Mouse (Mus musculus) left cerebral cortex, adult 8-10 months (tissue): Measurements from ENCODE around the gene Olfr312. TPM values are rescaled to one million over a fixed set of nuclear protein-coding genes. Genes with fewer than 3 reads are reported as not detected.
"Not testable (repeated sequence)": the region's sequence is repeated elsewhere in the genome, so short reads cannot be mapped to it uniquely, and the experiment has no call there.

Experiments used
- DNase-seq, 2 experiments: peaks; one replicate each; pipeline ENCODE4 v3.0.0; 2022; ENCODE audit warnings: low spot score in 2 of 2
- total RNA-seq, 4 experiments: library from RNA; stranded (reverse); gene quantifications; 2 replicates each; pipeline ENCODE4 v1.2.4; 2022

Olfr312 gene
- not detected for total RNA-seq

DNA sequence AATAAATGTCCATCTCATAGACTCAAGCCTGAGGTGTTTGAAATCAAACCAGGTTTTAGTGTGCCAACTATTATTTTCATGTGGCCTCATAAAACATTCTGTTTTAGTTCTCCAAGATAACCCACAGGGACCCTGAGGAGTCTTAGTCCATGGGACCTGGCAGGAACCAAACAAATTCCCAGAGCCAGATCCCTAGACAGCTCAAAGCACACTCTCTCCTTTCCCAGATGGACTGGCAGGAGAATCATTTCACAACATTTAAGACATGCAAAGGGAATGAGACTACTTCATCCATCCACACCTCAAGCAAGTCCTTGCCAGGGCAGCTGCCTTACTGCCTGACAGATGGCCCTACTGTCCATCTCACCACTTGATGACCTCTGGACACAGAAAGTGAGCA, at the start of gene Olfr312:
TSS of gene Olfr312 (plus strand) at position 301 of the 400 bp plus-strand sequence.
- DNase-seq: not testable (repeated sequence)

- DNase-seq: no peak
Observed at GRCm38 (mm10) chr11:58782480-58783089, 46.5 kb upstream of the Olfr312 start, which contains the start of gene Olfr314. TSS of gene Olfr314 (plus strand) at chr11:58782952.

- DNase-seq: no peak
Observed at GRCm38 (mm10) chr11:58784182-58784581, 44.9 kb upstream of the Olfr312 start.

- DNase-seq: no peak
Observed at GRCm38 (mm10) chr11:58787651-58788050, 41.4 kb upstream of the Olfr312 start.

GRCm38 (mm10) chr11:58788346-58788745, 40.7 kb upstream of the Olfr312 start:
- no peak for DNase-seq

DNA sequence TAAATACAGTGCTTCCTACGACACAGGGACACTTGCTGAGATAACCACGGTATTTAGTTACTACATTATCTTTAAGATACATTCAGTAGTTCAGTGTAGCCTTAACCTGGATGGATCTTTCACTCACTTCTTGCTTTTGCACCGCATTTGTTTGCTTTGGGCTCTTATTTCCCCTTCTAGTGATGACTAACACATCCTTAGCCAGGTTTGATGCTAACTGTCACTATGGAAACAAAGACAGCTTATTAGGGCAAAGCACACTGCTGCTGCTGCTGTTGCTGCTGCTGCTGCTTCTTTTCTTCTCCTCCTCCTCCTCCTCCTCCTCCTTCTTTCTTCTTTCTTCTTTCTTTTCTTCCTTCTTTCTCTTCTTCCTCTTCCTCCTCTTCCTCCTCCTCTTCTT, 39.5 kb upstream of the Olfr312 start:
- DNase-seq: no peak

DNA sequence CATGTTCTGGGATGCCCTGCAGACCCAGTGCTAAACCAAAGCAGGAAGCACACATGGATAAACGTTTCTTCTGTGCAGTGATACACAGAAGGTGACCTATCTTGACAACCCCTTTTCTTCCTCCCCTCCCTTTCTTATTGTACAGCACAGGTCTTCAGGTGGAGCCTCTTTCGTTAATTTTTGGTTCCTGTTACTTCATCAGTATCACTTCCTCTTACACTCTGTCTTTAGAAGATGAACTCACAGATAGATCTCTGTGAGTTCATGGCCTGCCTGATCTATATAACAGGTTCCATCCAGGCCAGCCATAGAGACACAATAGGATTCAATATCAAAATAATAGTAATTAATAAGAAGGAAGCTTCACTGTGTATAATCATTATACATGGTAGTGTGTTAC, 39.0 kb upstream of the Olfr312 start:
- no peak for DNase-seq

DNA sequence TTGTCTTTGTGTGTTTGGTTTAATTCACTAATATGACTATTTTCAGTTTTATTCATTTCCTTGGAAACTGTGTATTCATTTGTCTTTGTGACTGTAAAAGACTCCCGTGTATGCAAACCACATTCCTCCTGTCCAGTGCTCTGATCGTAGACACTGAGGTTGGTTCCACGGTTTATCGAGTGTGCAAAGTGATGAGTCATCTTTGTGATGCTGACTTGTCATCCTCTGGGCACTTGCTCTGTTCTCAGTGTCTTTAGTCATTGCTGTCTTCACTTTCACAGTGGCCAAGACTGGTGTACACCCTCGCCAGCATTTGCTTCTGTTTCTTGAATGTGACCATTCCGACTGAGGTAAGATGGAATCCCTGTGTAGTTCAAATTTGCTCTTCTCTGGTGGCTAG, 38.4 kb upstream of the Olfr312 start:
- DNase-seq: no peak

GRCm38 (mm10) chr11:58795856-58796255, 33.2 kb upstream of the Olfr312 start:
- no peak for DNase-seq

- DNase-seq: peak; percentile 36 to 76
Observed at GRCm38 (mm10) chr11:58796850-58797249, 32.2 kb upstream of the Olfr312 start.

DNA sequence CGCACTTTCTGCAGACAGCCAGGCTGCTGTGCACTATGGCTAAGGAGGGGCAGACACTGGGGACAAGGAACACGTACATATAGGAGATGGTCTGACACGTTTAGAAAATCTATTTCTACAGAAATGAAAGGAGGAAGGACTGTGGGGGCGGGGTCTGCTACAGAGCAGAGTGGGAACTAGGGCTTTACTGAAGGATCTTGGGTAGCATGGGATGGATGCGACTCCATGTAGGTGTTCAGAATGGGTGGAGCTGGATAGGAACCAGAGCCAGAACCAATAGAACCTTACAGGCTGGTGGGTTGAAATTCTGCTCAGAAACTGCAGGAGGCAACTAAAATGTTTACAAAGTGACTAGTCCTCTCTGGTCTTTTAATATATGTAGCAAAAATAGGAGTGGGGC, 29.3 kb upstream of the Olfr312 start:
- DNase-seq: peak in 1 of 2 experiments; percentile 43

- DNase-seq: peak in 1 of 2 experiments; percentile 15
Observed at GRCm38 (mm10) chr11:58801558-58802228, 27.3 kb upstream of the Olfr312 start, which contains the start of gene Fam183b. TSS of gene Fam183b (minus strand) at chr11:58801960.

- DNase-seq: no peak
Observed at GRCm38 (mm10) chr11:58803871-58804270, 25.2 kb upstream of the Olfr312 start.

DNA sequence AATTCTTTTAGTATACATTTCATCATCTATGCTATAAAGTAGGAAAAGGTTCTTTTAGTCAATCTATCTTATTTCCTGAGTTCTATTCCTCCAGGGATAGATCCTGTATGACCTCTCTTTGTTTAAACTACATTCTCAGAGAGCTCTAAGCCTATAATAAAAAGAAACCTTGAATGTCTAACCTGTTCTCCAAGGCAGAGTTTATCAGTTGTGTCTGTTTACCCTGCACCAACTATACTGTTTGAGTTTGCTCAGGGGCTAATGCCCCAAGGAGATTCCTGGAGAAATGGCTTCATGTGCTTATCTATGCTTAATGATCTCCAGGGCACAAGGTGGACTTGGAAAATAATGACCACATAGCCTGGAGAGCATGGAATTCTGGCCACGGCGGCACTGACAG, 24.6 kb upstream of the Olfr312 start:
- DNase-seq: no peak

GRCm38 (mm10) chr11:58812001-58812400, 17.0 kb upstream of the Olfr312 start:
- no peak for DNase-seq

DNA sequence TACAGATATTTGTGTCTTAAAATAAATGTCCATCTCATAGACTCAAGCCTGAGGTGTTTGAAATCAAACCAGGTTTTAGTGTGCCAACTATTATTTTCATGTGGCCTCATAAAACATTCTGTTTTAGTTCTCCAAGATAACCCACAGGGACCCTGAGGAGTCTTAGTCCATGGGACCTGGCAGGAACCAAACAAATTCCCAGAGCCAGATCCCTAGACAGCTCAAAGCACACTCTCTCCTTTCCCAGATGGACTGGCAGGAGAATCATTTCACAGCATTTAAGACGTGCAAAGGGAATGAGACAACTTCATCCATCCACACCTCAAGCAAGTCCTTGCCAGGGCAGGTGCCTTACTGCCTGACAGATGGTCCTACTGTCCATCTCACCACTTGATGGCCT, 14.3 kb upstream of the Olfr312 start, which contains the start of gene Olfr313:
TSS of gene Olfr313 (plus strand) at position 301 of the 400 bp plus-strand sequence.
- not testable (repeated sequence) for DNase-seq

DNA sequence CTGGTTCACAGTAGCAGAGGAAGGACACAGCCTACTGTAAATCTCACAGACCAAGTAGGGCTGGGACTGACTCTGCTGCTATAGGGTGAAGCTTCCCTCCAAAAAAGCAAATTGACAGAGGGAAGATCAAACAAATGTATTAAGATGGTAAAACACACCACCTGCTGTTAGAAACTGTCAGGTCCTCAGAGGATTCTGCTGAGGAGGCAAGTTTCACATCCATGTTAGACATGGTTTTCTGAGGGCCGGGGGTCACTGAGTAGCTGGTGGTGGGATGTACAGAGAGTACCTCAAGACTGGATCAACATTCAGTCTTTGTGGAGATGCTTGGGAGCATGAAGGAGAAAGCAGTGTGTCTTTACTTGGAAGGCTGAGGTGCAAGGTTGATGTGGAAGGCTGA, 13.4 kb upstream of the Olfr312 start:
- DNase-seq: no peak

DNA sequence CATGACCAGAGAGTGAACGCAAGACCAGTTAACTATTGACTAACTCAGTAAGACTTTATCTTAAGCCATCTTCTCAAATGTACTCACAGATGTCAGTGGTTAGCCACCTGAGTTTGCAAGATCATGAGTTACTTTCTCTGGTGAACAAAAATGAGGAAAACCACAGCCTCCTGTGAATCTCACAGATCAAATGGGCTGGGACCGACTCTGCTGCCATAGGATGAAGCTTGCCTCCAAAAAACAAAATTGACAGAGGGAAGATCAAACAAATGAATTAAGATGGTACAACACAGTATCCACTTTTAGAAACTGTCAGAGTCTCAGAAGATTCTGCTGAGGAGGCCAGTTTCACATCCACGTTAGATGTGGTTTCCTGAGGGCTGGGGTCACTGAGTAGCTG, 727 bp downstream of the Olfr312 start:
- DNase-seq: no peak

- DNase-seq: not testable (repeated sequence)
Observed at GRCm38 (mm10) chr11:58832541-58832940, 3.5 kb downstream of the Olfr312 start.

GRCm38 (mm10) chr11:58838951-58839350, 9.9 kb downstream of the Olfr312 start, which contains the start of gene Olfr311:
TSS of gene Olfr311 (plus strand) at chr11:58839251.
- not testable (repeated sequence) for DNase-seq

- peak; percentile 55 to 90 for DNase-seq
Observed at GRCm38 (mm10) chr11:58846919-58847461, 18.0 kb downstream of the Olfr312 start, which contains the start of gene Gm12258. TSS of gene Gm12258 (plus strand) at chr11:58847158.

- DNase-seq: no peak
Observed at GRCm38 (mm10) chr11:58847636-58848035, 18.6 kb downstream of the Olfr312 start.
